ENCODE assay signal across 8 mouse cellular contexts in the genomic region with DNA sequence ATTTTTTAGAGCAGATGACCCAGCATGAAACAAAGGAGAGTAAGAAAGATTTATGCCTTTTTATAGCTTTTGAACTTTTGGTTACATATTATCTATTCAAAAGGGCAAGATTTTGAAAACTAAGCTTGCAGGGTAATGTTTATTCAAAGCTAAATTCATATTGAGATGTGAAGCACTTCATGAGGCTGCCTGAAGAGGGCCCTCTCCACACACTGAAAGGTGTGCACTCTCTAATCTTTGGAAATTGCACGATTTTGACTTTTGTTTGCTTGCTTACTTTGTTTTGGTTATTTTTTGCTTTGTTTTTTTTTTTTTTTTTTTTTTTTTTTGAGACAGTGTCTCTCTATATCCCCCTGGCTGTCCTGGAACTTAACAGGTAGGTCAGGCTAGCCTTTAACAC. TPM values are rescaled to one million over a fixed set of nuclear protein-coding genes. Genes with fewer than 3 reads are reported as not detected.
A peak's percentile ranks its signal among the peaks of the same experiment; 100 is the strongest.
DNase-seq lines count a peak whose midpoint lies in the region; ATAC-seq and TF ChIP-seq lines count a peak whose summit lies in the region.

No protein-coding gene starts in this region.

- H3K36me3 ChIP-seq in hindbrain, embryonic 13.5 days: no peaks in the 10 kb centered on the region

- no peak overlapping the region for H3K27ac ChIP-seq in layer of hippocampus, adult 2 months
- no peak overlapping the region for H3K27ac ChIP-seq in hindbrain, embryonic 13.5 days

- TF ChIP-seq CTCF in layer of hippocampus, adult 2 months (conservative IDR thresholded peaks at IDR 0.05): peak; percentile 80

- ATAC-seq in hindbrain, embryonic 13.5 days (ENCODE audit: low FRiP score): no peak

- H3K4me1 ChIP-seq in hindbrain, embryonic 13.5 days (replicated peaks): peaks cover 11% of the 10 kb centered on the region

- 41% methylated on average over 1 of the region's 1 CpGs for WGBS in hindbrain, embryonic 13.5 days

- H3K4me3 ChIP-seq in layer of hippocampus, adult 2 months: no peak overlapping the region
- no peak overlapping the region for H3K4me3 ChIP-seq in hindbrain, embryonic 13.5 days

- peaks cover 10% of the 10 kb centered on the region; the same call in 1 of the 2 replicates for H3K27me3 ChIP-seq in hindbrain, embryonic 13.5 days

- H3K9ac ChIP-seq in hindbrain, embryonic 13.5 days: no peak overlapping the region

- H3K4me2 ChIP-seq in hindbrain, embryonic 13.5 days: no peak overlapping the region

- DNase-seq in adrenal gland, adult (ENCODE audit: inconsistent age in 2 of 2, low spot score in 1 of 2): peak; percentile 26 to 73
- no peak for DNase-seq in adrenal gland, adult 18-20 months (ENCODE audit: low spot score in 2 of 2)
- no peak for DNase-seq in layer of hippocampus, adult 2 months (ENCODE audit: low spot score in 2 of 2)
- no peak for DNase-seq in layer of hippocampus, postnatal 36 days
- peak; percentile 30 for DNase-seq in adipocyte (ENCODE audit: low spot score)
- peak; percentile 70 for DNase-seq in lung, postnatal 36 days
- no peak for DNase-seq in layer of hippocampus, adult 11-12 months (ENCODE audit: low spot score)

- no peaks in the 10 kb centered on the region for H3K9me3 ChIP-seq in hindbrain, embryonic 13.5 days

RNA-seq across cellular contexts. Expression of a gene that starts 24.7 kb away (rescaled TPM):
- 10 to 100 TPM; 11.3 to 12.6 TPM for total RNA-seq in adrenal gland, adult 18-20 months (2021)
- total RNA-seq in layer of hippocampus, adult 2 months (2021): 10 to 100 TPM in 1 of 2 experiments, 1 to 10 TPM in 1; 9.8 to 14.2 TPM
- 10 to 100 TPM in 1 of 2 experiments, 1 to 10 TPM in 1; 8.8 to 10.2 TPM for total RNA-seq in layer of hippocampus, postnatal 36 days (2021)
- polyA plus RNA-seq in hindbrain, embryonic 13.5 days (2015; fragmentation: Nextera tagmentation; extraction: Ambion mirVana): 4.2 and 4.3 TPM in 2 replicates

Comparison
In these comparisons a context has a peak if more than half of its experiments do, and no peak if none do; other contexts are left out.
1. DNase-seq: peak in adrenal gland, adult (2 of 2), adipocyte (single experiment) and lung, postnatal 36 days (single experiment); none in adrenal gland, adult 18-20 months (0 of 2), layer of hippocampus, adult 2 months (0 of 2), layer of hippocampus, postnatal 36 days (0 of 2) and layer of hippocampus, adult 11-12 months (single experiment).